Mouse (Mus musculus): Measurements from ENCODE around the gene Fbxo24.

- no peak for TF ChIP-seq MAX (IDR thresholded peaks at IDR 0.05)
- no peak for TF ChIP-seq MYOD1 (IDR thresholded peaks at IDR 0.05; ENCODE audit: control insufficient read depth, insufficient read length, low read depth)
- TF ChIP-seq CTCF (IDR thresholded peaks at IDR 0.05; ENCODE audit: control insufficient read depth, insufficient read depth, insufficient read length), result no peak
Observed at GRCm38 (mm10) chr5:137645091-137645651, 16.4 kb upstream of the Fbxo24 start.

Data from C2C12 (cell line).